Mouse (Mus musculus) midbrain, postnatal 0 days (tissue): Measurements from ENCODE around the gene Rps15a. TPM values are rescaled to one million over a fixed set of nuclear protein-coding genes. Genes with fewer than 3 reads are reported as not detected.

Source experiments
- ATAC-seq: fragments of 200-750 bp; cut with Nextera tagmentation; 2 replicates; pipeline ENCODE4 v1.8.0; 2017; ENCODE audit warnings: moderate number of reproducible peaks, mild to moderate bottlenecking, moderate TSS enrichment, moderate library complexity; ENCODE audit not compliant: low FRiP score
- DNase-seq: peaks from one replicate; pipeline ENCODE4 v3.0.0-alpha.2; 2015; ENCODE audit warnings: low spot score
- H3K27ac ChIP-seq: fragments of 300-500 bp; sonication (generic); 2 replicates; pipeline ENCODE4 v1.5.1; 2014; ENCODE audit warnings: low read depth, mild to moderate bottlenecking, low read length, mixed read lengths
- H3K27me3 ChIP-seq: fragments of 300-500 bp; sonication (generic); 2 replicates; pipeline ENCODE4 v1.6.1; 2014; ENCODE audit warnings: low read length, control low read depth, mixed read lengths; ENCODE audit not compliant: insufficient read depth
- H3K36me3 ChIP-seq: fragments of 300-500 bp; sonication (generic); 2 replicates; pipeline ENCODE4 v1.6.1; 2014; ENCODE audit warnings: low read length, control low read depth, mixed read lengths; ENCODE audit not compliant: insufficient read depth
- H3K4me1 ChIP-seq: fragments of 300-500 bp; sonication (generic); 2 replicates; pipeline ENCODE4 v1.6.1; 2014; ENCODE audit warnings: mild to moderate bottlenecking, control low read depth, antibody characterized with exemption, low read length, mixed read lengths; ENCODE audit not compliant: insufficient read depth
- H3K4me2 ChIP-seq: fragments of 300-500 bp; sonication (generic); 2 replicates; pipeline ENCODE4 v1.6.1; 2014; ENCODE audit warnings: low read depth, mild to moderate bottlenecking, low read length, mixed read lengths; ENCODE audit not compliant: poor library complexity, severe bottlenecking
- H3K4me3 ChIP-seq: fragments of 300-500 bp; sonication (generic); 2 replicates; pipeline ENCODE4 v1.5.1; 2014; ENCODE audit warnings: low read depth, mild to moderate bottlenecking, low read length, moderate library complexity
- H3K9ac ChIP-seq: fragments of 300-500 bp; sonication (generic); replicated peaks from 2 replicates; pipeline ENCODE4 v1.6.1; 2014; ENCODE audit warnings: mild to moderate bottlenecking, low read length, moderate library complexity, mixed read lengths; ENCODE audit not compliant: poor library complexity, severe bottlenecking
- H3K9me3 ChIP-seq: fragments of 300-500 bp; sonication (generic); 2 replicates; pipeline ENCODE4 v1.6.1; 2016; ENCODE audit warnings: low read length, control low read depth
- CTCF ChIP-seq: IDR thresholded peaks from 2 replicates; pipeline ENCODE4 v1.5.1; 2016; ENCODE audit warnings: antibody characterized with exemption, mild to moderate bottlenecking
- WGBS: fragments of 180-500 bp; shearing (Covaris S2); extraction: QIAGEN DNeasy Blood & Tissue Kit; methylation state at CpG from one replicate; pipeline ENCODE4 v1.1.7; 2014; 5-methylcytosine and 5-hydroxymethylcytosine counted together
- polyA plus RNA-seq: library from polyadenylated mRNA; unstranded; fragments of >200 nt; fragmentation: Nextera tagmentation; extraction: Ambion mirVana; gene quantifications from 2 replicates; pipeline ENCODE4 v1.2.1, GENCODE M21; 2015
- total RNA-seq: library from RNA; depleted of rRNA; stranded (reverse); fragments of >200 nt; gene quantifications from 2 replicates; pipeline ENCODE4 v1.2.3, GENCODE M21; 2014

Rps15a gene
- total and polyA plus RNA-seq, 2 experiments from 2014 or later = 242 to 322 TPM

DNA sequence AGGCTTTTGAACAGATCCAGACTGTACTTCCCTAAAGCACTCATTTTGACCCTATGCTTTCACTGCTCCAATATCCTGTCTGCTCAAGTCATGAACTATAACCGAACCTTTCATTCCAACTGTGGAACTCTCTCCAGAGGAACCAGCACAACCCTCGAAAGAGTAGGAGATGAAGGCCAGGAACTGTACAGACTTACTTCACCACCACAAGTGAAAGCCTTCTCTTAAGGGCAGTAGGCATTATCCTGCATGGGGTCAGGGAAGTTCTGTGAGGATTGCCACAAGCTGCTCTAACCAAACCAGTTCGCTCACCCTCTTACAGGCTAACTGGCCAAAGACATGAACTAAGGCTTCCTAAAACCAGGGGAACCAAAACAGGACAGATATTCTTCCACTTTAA lies 4.9 kb downstream of the Rps15a start:
- DNase-seq (no peak), ATAC-seq (no peak)
- TF ChIP-seq CTCF = no peak
- no peak overlapping the region for H3K4me3 ChIP-seq
- H3K9ac ChIP-seq = 0 out of 2 replicates have a peak overlapping the region, but pooled peaks have one; percentile 19
- H3K27ac ChIP-seq = no peak overlapping the region
- no peaks in the 10 kb centered on the region for H3K27me3 ChIP-seq
- peaks cover 13% of the 10 kb centered on the region; the same call in 1 of the 2 replicates for H3K4me1 ChIP-seq
- no peaks in the 10 kb centered on the region for H3K9me3 ChIP-seq
- 73% methylated on average over 3 of the region's 3 CpGs for WGBS
- no peak overlapping the region for H3K4me2 ChIP-seq
- H3K36me3 ChIP-seq = peaks cover 36% of the 10 kb centered on the region

DNA sequence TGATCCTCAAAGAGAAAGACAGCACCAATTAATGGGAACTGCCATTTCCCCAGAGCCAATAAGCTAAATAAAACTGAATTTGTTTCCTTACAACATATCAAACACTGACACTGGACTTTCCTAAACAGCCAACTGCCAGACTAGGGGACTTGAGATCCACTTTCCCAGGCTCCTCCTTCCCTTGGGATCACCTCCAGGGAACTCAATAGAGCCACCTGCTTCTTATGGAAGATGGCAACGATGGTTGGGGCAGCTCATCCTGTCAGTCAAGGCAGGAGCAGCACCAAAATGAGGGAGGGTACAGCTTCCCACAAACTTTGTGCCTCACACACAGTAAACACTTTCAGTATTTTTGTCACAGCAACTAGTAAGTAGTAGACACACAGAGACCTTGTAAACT lies 8.3 kb downstream of the Rps15a start:
- Histone ChIP-seq H3K9ac (no peak overlapping the region), H3K27me3 (no peaks in the 10 kb centered on the region), H3K4me3 (no peak overlapping the region), H3K4me1 (0 out of 2 replicates have a peak, but pooled peaks cover 9% of the 10 kb centered on the region), H3K36me3 (peaks cover 32% of the 10 kb centered on the region), H3K27ac (no peak overlapping the region), H3K9me3 (no peaks in the 10 kb centered on the region), H3K4me2 (no peak overlapping the region)
- WGBS = 50% methylated on average over 1 of the region's 1 CpGs
- TF ChIP-seq CTCF = no peak
- ATAC-seq (no peak), DNase-seq (no peak)

- ATAC-seq (no peak), DNase-seq (peak; percentile 26)
- Histone ChIP-seq H3K9me3 (no peaks in the 10 kb centered on the region), H3K9ac (no peak overlapping the region), H3K27ac (no peak overlapping the region), H3K36me3 (peaks cover 30% of the 10 kb centered on the region), H3K27me3 (no peaks in the 10 kb centered on the region), H3K4me3 (no peak overlapping the region), H3K4me1 (no peaks in the 10 kb centered on the region), H3K4me2 (no peak overlapping the region)
- WGBS = 84% methylated on average over 5 of the region's 5 CpGs
- no peak for TF ChIP-seq CTCF
These were observed 11.4 kb downstream of the Rps15a start for GRCm38 (mm10) chr7:118104458-118105052.

- no peaks in the 10 kb centered on the region for H3K4me1 ChIP-seq
- no peak overlapping the region for H3K4me3 ChIP-seq
- no peak for TF ChIP-seq CTCF
- no peaks in the 10 kb centered on the region for H3K9me3 ChIP-seq
- no peaks in the 10 kb centered on the region for H3K27me3 ChIP-seq
- DNase-seq (no peak), ATAC-seq (no peak)
- 49% methylated on average over 5 of the region's 5 CpGs for WGBS
- peaks cover 23% of the 10 kb centered on the region for H3K36me3 ChIP-seq
- H3K4me2 ChIP-seq = no peak overlapping the region
- H3K9ac ChIP-seq = 0 out of 2 replicates have a peak overlapping the region, but pooled peaks have one; percentile 1
- H3K27ac ChIP-seq = no peak overlapping the region
These were observed 12.3 kb downstream of the Rps15a start for GRCm38 (mm10) chr7:118103462-118104379.

DNA sequence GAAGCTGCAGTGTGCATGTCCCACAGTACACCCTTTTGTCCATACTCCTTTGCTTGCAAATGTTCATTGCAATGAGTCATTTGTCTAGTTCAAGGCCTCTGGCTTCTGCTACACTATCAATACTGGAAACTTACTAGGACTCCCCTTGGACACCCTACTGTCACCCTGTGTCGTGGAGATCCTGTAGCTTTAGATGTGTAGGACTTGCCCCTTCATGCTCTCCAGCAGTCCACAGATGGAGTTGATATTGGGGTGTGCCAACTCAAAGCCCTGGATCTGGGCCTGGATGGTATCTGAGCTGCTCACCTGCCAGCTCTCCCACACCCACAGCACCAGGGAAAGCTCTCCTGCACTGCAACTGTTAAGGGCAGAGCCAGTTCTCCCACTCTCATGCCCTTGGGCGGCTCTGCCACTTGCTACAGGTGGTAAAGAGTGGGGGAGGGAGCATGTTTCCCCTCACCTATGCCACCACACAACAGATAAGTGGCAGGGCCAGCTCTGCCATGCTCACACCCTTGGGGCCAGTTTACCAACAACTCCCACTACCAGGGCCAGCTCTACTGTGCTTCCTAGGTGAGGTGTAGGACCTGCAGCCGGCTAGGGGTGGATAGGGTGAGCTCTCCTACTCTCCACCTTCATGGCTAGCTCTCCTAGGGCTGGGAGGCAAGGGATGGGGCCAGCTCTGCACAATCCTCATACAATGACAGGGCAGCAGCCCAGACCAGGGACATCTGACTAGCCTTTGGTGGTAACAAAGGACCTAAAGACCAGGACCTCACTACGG lies 13.1 kb downstream of the Rps15a start:
- no peak for DNase-seq
- no peak overlapping the region for H3K27ac ChIP-seq
- 43% methylated on average over 4 of the region's 4 CpGs for WGBS
- H3K27me3 ChIP-seq = no peaks in the 10 kb centered on the region
- peak; percentile 21; the same call in 1 of the 2 replicates for ATAC-seq
- peaks cover 15% of the 10 kb centered on the region for H3K36me3 ChIP-seq
- H3K4me3 ChIP-seq = no peak overlapping the region
- no peaks in the 10 kb centered on the region for H3K9me3 ChIP-seq
- no peak for TF ChIP-seq CTCF
- no peaks in the 10 kb centered on the region for H3K4me1 ChIP-seq
- 0 out of 2 replicates have a peak overlapping the region, but pooled peaks have one; percentile 1 for H3K9ac ChIP-seq
- no peak overlapping the region for H3K4me2 ChIP-seq
